Mouse (Mus musculus) kidney, postnatal 0 days (tissue): ENCODE data around the gene Tra2b. TPM values are rescaled to one million over a fixed set of nuclear protein-coding genes. Genes with fewer than 3 reads are reported as not detected.
"Not testable (repeated sequence)": the region's sequence is repeated elsewhere in the genome, so short reads cannot be mapped to it uniquely, and the experiment has no call there.

Experiments used
- ATAC-seq: fragments of 200-750 bp; cut with Nextera tagmentation; replicated peaks from 2 replicates; pipeline ENCODE4 v1.8.0; 2017; ENCODE audit warnings: low read depth, moderate number of reproducible peaks, moderate TSS enrichment, moderate library complexity; ENCODE audit not compliant: low FRiP score
- DNase-seq: peaks from one replicate; pipeline ENCODE4 v3.0.0-alpha.2; 2016; ENCODE audit warnings: low spot score
- H3K27ac ChIP-seq: fragments of 300-500 bp; sonication (generic); 2 replicates; pipeline ENCODE4 v1.5.1; 2014; ENCODE audit warnings: mild to moderate bottlenecking
- H3K27me3 ChIP-seq: fragments of 300-500 bp; sonication (generic); 2 replicates; pipeline ENCODE4 v1.6.1; 2014; ENCODE audit warnings: low read length, mixed read lengths; ENCODE audit not compliant: insufficient read depth
- H3K36me3 ChIP-seq: fragments of 300-500 bp; sonication (generic); 2 replicates; pipeline ENCODE4 v1.6.1; 2014; ENCODE audit warnings: low read length, mixed read lengths; ENCODE audit not compliant: insufficient read depth
- H3K4me1 ChIP-seq: fragments of 300-500 bp; sonication (generic); replicated peaks from 2 replicates; pipeline ENCODE4 v1.6.1; 2014; ENCODE audit warnings: antibody characterized with exemption, low read length, mixed read lengths; ENCODE audit not compliant: insufficient read depth
- H3K4me2 ChIP-seq: fragments of 300-500 bp; sonication (generic); 2 replicates; pipeline ENCODE4 v1.6.1; 2014; ENCODE audit warnings: mild to moderate bottlenecking, low read length, moderate library complexity, mixed read lengths
- H3K4me3 ChIP-seq: fragments of 300-500 bp; sonication (generic); replicated peaks from 2 replicates; pipeline ENCODE4 v1.5.1; 2014; ENCODE audit warnings: low read depth, low read length
- H3K9ac ChIP-seq: fragments of 300-500 bp; sonication (generic); 2 replicates; pipeline ENCODE4 v1.6.1; 2014; ENCODE audit warnings: low read depth, low read length
- H3K9me3 ChIP-seq: fragments of 300-500 bp; sonication (generic); replicated peaks from 2 replicates; pipeline ENCODE4 v1.6.1; 2016; ENCODE audit warnings: low read length, inconsistent platforms, mixed read lengths
- CTCF ChIP-seq: IDR thresholded peaks from 2 replicates; pipeline ENCODE4 v1.5.1; 2016; ENCODE audit warnings: antibody characterized with exemption, low read depth, mild to moderate bottlenecking, moderate library complexity
- WGBS: fragments of 180-500 bp; shearing (Covaris S2); extraction: QIAGEN DNeasy Blood & Tissue Kit; methylation state at CpG from one replicate; pipeline ENCODE4 v1.1.7; 2014; 5-methylcytosine and 5-hydroxymethylcytosine counted together
- polyA plus RNA-seq: library from polyadenylated mRNA; unstranded; fragments of >200 nt; fragmentation: Nextera tagmentation; extraction: Ambion mirVana; gene quantifications from 2 replicates; pipeline ENCODE4 v1.2.1, GENCODE M21; 2015

The Tra2b gene
- polyA plus RNA-seq, 1 experiment from 2014 or later, result 242 TPM

DNA sequence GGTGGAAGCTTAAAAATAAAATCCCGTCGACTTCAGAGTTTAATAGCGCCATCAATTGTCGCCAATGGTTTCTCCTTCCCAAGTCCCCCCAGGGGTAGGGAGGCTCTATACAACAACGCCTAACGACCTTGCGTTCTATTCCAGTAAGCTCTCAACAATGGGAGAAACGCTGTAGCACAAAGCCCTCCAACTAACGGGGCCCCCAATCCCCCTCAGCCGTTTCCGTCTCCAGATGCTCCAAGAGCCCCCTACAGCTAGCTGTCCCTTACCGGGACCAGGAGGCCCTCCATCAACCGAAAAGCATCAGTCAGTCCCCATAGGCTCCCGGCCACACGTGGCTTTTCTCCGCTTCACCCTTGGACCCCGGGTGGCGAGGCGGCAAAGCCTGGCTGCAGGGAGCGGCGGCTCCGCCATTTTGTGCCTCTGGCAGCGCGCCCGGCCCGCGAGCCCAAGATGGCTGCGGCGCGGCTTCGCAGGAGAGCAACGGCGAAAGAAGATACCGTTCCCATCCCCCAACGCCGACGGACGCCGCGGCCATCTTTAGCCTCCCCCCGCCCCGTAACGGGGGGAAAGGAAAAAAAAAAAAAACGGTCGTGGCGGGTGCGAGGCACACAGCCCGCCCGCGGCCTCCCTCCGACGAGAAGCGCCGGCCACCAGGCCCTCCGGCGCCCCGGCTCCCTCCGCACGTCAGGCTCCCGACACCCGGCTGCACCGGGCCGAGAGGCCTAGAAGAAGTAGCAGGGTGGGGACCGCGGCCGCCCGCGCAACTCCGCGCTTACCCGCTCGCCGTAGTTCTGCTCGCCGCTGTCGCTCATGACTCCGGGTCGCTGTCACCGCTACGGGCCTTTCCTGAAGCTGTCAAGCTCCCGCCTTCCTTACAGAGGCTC is 600 bp downstream of the Tra2b start:
- peaks cover 16% of the 10 kb centered on the region; the same call in 1 of the 2 replicates for H3K4me1 ChIP-seq
- H3K36me3 ChIP-seq, result no peaks in the 10 kb centered on the region
- ATAC-seq, result peak; percentile 68
- H3K4me2 ChIP-seq, result peak overlapping the region; percentile 73
- peak overlapping the region; percentile 99 for H3K27ac ChIP-seq
- no peaks in the 10 kb centered on the region for H3K27me3 ChIP-seq
- peak; percentile 92 for DNase-seq
- WGBS, result under 1% methylated on average over 56 of the region's 81 CpGs
- H3K9ac ChIP-seq, result peak overlapping the region; percentile 92
- H3K4me3 ChIP-seq, result peak overlapping the region; percentile 85
- H3K9me3 ChIP-seq, result no peaks in the 10 kb centered on the region
- TF ChIP-seq CTCF, result no peak

DNA sequence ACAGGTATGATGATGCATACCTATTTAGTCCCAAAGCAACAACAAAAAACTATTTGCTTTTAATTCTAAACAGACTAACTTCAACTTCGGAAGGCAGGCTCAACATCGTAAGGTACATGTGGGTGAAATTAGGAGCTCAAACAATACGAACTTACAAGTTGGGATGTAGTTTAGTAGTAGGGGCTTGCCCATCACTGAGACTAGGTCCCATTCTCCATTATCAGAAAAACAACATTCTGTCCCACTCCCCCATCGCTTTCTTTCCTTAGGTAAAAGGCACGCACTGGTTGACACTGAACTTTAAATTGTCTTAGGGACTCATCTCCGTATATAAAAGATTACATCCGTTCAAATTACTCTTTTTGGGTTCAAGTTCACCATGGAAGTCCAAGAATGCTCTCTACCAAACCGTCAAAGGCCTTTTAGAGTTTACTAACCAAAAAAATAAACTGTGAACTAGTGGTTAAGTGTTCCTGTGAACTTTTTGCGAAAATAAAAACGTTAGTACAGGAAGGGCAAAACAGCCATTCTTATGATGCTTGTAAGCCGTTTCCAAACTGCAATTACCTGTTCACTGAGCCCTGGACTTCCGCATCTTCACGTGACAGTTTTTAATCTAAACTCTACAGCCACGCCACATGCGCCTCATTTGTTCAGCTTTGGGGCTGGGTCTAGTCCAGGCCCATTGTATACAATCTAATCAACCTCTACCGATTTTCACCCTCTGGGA is 1.4 kb downstream of the Tra2b start:
- TF ChIP-seq CTCF, result no peak
- WGBS, result under 1% methylated on average over 16 of the region's 16 CpGs
- Histone ChIP-seq H3K4me2 (peak overlapping the region; percentile 73), H3K9me3 (no peaks in the 10 kb centered on the region), H3K36me3 (no peaks in the 10 kb centered on the region), H3K4me3 (peak overlapping the region; percentile 85), H3K4me1 (peaks cover 16% of the 10 kb centered on the region; the same call in 1 of the 2 replicates), H3K27ac (peak overlapping the region; percentile 99), H3K27me3 (no peaks in the 10 kb centered on the region), H3K9ac (peak overlapping the region; percentile 92)
- DNase-seq (peak; percentile 54), ATAC-seq (no peak)

DNA sequence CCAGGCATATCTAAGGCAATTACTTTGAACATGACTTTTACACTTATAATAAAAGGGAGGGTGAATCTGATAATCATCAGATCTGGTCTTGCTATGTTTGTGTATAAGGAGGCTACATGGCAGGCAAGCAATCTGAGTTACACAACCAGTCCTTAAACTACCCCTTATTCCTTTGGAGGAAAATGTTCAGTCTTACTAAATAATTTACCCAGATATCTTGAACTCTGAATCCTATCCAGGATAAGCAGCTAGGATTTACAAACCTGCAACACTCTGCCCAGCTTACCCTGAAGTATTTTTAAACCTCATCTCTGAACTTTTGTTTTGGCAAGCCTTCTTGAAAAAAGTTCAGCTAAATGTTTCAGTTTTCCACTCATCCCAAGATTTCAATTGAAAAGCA is 2.7 kb downstream of the Tra2b start:
- Histone ChIP-seq H3K36me3 (no peaks in the 10 kb centered on the region), H3K9ac (no peak overlapping the region), H3K4me1 (peaks cover 20% of the 10 kb centered on the region; the same call in 1 of the 2 replicates), H3K27me3 (no peaks in the 10 kb centered on the region), H3K27ac (no peak overlapping the region), H3K4me3 (peak overlapping the region; percentile 85), H3K9me3 (no peaks in the 10 kb centered on the region), H3K4me2 (peak overlapping the region; percentile 73)
- no peak for DNase-seq
- no peak for TF ChIP-seq CTCF
- no peak for ATAC-seq

DNA sequence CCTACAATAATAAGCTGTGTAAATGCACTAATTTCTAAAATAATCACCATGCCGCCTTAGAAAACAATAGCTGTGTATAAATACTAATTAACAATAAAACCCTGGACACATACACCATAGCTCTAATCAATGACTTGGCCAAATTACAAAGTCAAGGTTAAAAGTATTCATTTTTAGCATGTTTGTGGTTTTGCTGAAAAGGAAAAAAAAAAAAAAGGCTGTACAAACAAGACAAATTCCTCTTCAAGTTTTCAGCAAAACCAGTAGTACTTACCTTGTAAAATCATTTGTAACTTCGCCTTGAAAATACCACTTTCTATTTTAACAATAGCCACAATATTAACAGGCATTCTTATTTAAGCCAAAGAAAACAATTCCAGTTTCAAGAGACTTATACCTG is 4.2 kb downstream of the Tra2b start:
- no peak for ATAC-seq
- WGBS, result 66% methylated on average over 2 of the region's 2 CpGs
- H3K4me2 ChIP-seq, result no peak overlapping the region

DNA sequence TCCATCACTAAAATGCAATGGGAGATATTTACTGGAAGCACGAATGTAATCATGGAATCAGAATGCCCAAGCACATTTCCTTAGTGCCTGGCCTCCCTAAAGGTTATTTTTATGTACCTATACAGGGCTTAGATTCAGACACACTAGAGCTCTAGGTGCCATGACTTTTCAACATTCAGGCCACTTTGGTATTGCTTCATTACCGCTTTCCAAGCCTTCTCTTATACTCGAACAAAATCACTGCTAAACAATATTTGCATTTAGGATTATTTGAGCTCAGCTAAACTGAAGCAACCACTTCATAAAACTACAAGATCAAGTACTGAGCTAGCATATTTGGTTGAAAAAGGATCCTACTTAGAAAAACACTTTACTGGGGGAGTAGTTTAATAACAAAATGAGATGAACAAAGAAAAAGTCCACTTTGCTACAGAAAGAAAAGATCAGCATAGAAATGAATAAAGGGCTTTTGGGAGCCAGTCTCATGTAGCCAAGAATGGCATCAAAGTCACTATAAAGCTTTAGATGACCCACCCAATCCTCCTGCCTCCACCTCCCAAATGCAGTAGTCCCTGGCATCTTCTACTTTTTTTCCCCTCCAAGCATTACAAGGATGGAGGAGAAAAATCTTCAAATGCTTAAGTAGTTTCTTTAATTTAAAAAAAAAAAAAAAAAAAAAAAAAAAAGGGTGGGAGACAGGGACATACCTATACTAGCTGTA is 5.2 kb downstream of the Tra2b start:
- H3K4me2 ChIP-seq, result 0 out of 2 replicates have a peak overlapping the region, but pooled peaks have one; percentile 14
- WGBS, result 40% methylated on average over 3 of the region's 3 CpGs
- H3K27me3 ChIP-seq, result no peaks in the 10 kb centered on the region
- DNase-seq (no peak), ATAC-seq (no peak)
- H3K36me3 ChIP-seq, result no peaks in the 10 kb centered on the region
- no peak overlapping the region for H3K9ac ChIP-seq
- H3K4me1 ChIP-seq, result peaks cover 15% of the 10 kb centered on the region; the same call in 1 of the 2 replicates
- H3K9me3 ChIP-seq, result no peaks in the 10 kb centered on the region
- TF ChIP-seq CTCF, result no peak
- no peak overlapping the region for H3K4me3 ChIP-seq
- H3K27ac ChIP-seq, result no peak overlapping the region

More for the DNA sequence above, 4.2 kb downstream of the Tra2b start:
- H3K36me3 ChIP-seq, result no peaks in the 10 kb centered on the region
- no peak for TF ChIP-seq CTCF
- H3K4me1 ChIP-seq, result peaks cover 18% of the 10 kb centered on the region; the same call in 1 of the 2 replicates
- no peak overlapping the region for H3K9ac ChIP-seq
- H3K9me3 ChIP-seq, result no peaks in the 10 kb centered on the region
- H3K27me3 ChIP-seq, result no peaks in the 10 kb centered on the region
- no peak for DNase-seq
- no peak overlapping the region for H3K27ac ChIP-seq
- no peak overlapping the region for H3K4me3 ChIP-seq

DNA sequence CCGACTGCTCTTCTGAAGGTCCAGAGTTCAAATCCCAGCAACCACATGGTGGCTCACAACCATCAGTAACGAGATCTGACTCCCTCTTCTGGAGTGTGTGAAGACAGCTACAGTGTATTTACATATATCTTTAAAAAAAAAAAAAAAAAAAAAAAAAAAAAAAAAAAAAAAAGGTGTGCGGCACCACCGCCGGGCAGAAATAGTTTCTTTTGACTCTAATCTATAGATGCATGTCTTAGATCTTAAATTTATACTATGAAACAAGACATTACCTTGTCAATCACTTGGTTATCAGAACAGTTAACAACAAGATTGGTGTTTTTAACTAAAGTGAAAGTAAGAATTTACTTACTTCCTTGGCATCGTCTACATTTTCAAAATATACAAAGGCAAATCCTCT is 13.6 kb downstream of the Tra2b start:
- H3K4me3 ChIP-seq, H3K27ac ChIP-seq, H3K4me2 ChIP-seq, H3K9ac ChIP-seq, H3K9me3 ChIP-seq, DNase-seq, H3K27me3 ChIP-seq, H3K4me1 ChIP-seq, ATAC-seq: not testable (repeated sequence)
- WGBS, result 82% methylated on average over 6 of the region's 6 CpGs
- peaks cover 44% of the 10 kb centered on the region for H3K36me3 ChIP-seq
